Mouse (Mus musculus): Measurements from ENCODE around the gene Hyou1.
"Not testable (repeated sequence)": the region's sequence is repeated elsewhere in the genome, so short reads cannot be mapped to it uniquely, and the experiment has no call there.

The Hyou1 gene

GRCm38 (mm10) chr9:44352337-44352736 lies 27.0 kb upstream of the Hyou1 start:
- no peak for DNase-seq

GRCm38 (mm10) chr9:44353142-44353541 lies 26.1 kb upstream of the Hyou1 start:
- no peak for DNase-seq

GRCm38 (mm10) chr9:44357207-44357606 lies 22.1 kb upstream of the Hyou1 start:
- no peak for DNase-seq

- peak; percentile 95 for DNase-seq
These were observed 17.9 kb upstream of the Hyou1 start, which contains the start of gene Vps11 for GRCm38 (mm10) chr9:44361190-44361917. Gene Vps11 (minus strand): TSS chr9:44361670.

- DNase-seq = not testable (repeated sequence)
These were observed 17.4 kb upstream of the Hyou1 start for GRCm38 (mm10) chr9:44361931-44362330.

GRCm38 (mm10) chr9:44364480-44364879 lies 14.8 kb upstream of the Hyou1 start:
- DNase-seq = peak; percentile 28

- no peak for DNase-seq
These were observed 5.9 kb upstream of the Hyou1 start for GRCm38 (mm10) chr9:44373386-44373785.

- DNase-seq = no peak
These were observed 3.1 kb upstream of the Hyou1 start for GRCm38 (mm10) chr9:44376141-44376540.

- not testable (repeated sequence) for DNase-seq
These were observed 2.0 kb upstream of the Hyou1 start for GRCm38 (mm10) chr9:44377335-44377734.

- DNase-seq = no peak
These were observed 1.0 kb upstream of the Hyou1 start for GRCm38 (mm10) chr9:44378153-44378730.

GRCm38 (mm10) chr9:44379862-44380261 lies 572 bp downstream of the Hyou1 start:
- no peak for DNase-seq

- DNase-seq = no peak
These were observed 5.3 kb downstream of the Hyou1 start for GRCm38 (mm10) chr9:44384596-44384995.

- no peak for DNase-seq
These were observed 7.9 kb downstream of the Hyou1 start for GRCm38 (mm10) chr9:44387221-44387620.

GRCm38 (mm10) chr9:44389273-44389672 lies 10.0 kb downstream of the Hyou1 start:
- DNase-seq = peak; percentile 48

GRCm38 (mm10) chr9:44391466-44391865 lies 12.2 kb downstream of the Hyou1 start:
- DNase-seq = peak; percentile 81

- peak; percentile 87 for DNase-seq
These were observed 17.6 kb downstream of the Hyou1 start, which contains the start of gene Slc37a4 for GRCm38 (mm10) chr9:44396684-44397411. Gene Slc37a4 (plus strand): TSS chr9:44396852.

GRCm38 (mm10) chr9:44398087-44398486 lies 18.8 kb downstream of the Hyou1 start:
- DNase-seq = no peak

- no peak for DNase-seq
These were observed 19.3 kb downstream of the Hyou1 start for GRCm38 (mm10) chr9:44398551-44398950.

GRCm38 (mm10) chr9:44399114-44399794 lies 20.0 kb downstream of the Hyou1 start:
- no peak for DNase-seq

GRCm38 (mm10) chr9:44399795-44400114 lies 20.5 kb downstream of the Hyou1 start:
- no peak for DNase-seq

GRCm38 (mm10) chr9:44401081-44401480 lies 21.8 kb downstream of the Hyou1 start:
- no peak for DNase-seq

- DNase-seq = no peak
These were observed 25.7 kb downstream of the Hyou1 start for GRCm38 (mm10) chr9:44405011-44405410.

Data from right cerebral cortex, postnatal 14 days (tissue).